Mouse (Mus musculus) neural tube, embryonic 13.5 days (tissue): ENCODE results near the gene Crygb. TPM values are rescaled to one million over a fixed set of nuclear protein-coding genes. Genes with fewer than 3 reads are reported as not detected.

ENCODE experiments used
- ATAC-seq: fragments of 200-750 bp; cut with Nextera tagmentation; 2 replicates; pipeline ENCODE4 v1.8.0; 2017; ENCODE audit warnings: low read depth, mild to moderate bottlenecking, moderate TSS enrichment, moderate library complexity
- H3K27ac ChIP-seq: fragments of 300-500 bp; sonication (generic); replicated peaks from 2 replicates; pipeline ENCODE4 v1.5.1; 2015; ENCODE audit warnings: moderate library complexity, mild to moderate bottlenecking, inconsistent platforms
- H3K27me3 ChIP-seq: fragments of 300-500 bp; sonication (generic); 2 replicates; pipeline ENCODE4 v1.6.1; 2015; ENCODE audit warnings: mild to moderate bottlenecking, inconsistent platforms
- H3K36me3 ChIP-seq: fragments of 300-500 bp; sonication (generic); 2 replicates; pipeline ENCODE4 v1.6.1; 2015; ENCODE audit warnings: mild to moderate bottlenecking, inconsistent platforms
- H3K4me1 ChIP-seq: fragments of 300-500 bp; sonication (generic); replicated peaks from 2 replicates; pipeline ENCODE4 v1.6.1; 2015; ENCODE audit warnings: inconsistent platforms
- H3K4me2 ChIP-seq: fragments of 300-500 bp; sonication (generic); 2 replicates; pipeline ENCODE4 v1.6.1; 2015; ENCODE audit warnings: inconsistent platforms, mild to moderate bottlenecking, moderate library complexity
- H3K4me3 ChIP-seq: fragments of 300-500 bp; sonication (generic); 2 replicates; pipeline ENCODE4 v1.5.1; 2015; ENCODE audit warnings: mild to moderate bottlenecking, inconsistent platforms
- H3K9ac ChIP-seq: fragments of 300-500 bp; sonication (generic); 2 replicates; pipeline ENCODE4 v1.6.1; 2015; ENCODE audit warnings: moderate library complexity, mild to moderate bottlenecking, inconsistent platforms
- H3K9me3 ChIP-seq: fragments of 300-500 bp; sonication (generic); 2 replicates; pipeline ENCODE4 v1.6.1; 2016; ENCODE audit warnings: inconsistent platforms
- WGBS: fragments of 180-500 bp; shearing (Covaris S2); methylation state at CpG from one replicate; pipeline ENCODE4 v1.1.7; 2015; 5-methylcytosine and 5-hydroxymethylcytosine counted together
- polyA plus RNA-seq: library from polyadenylated mRNA; unstranded; fragments of >200 nt; fragmentation: Nextera tagmentation; extraction: Ambion mirVana; gene quantifications from 2 replicates; pipeline ENCODE4 v1.2.1, GENCODE M21; 2015

The Crygb gene
- 0.77 TPM in 1 of 2 replicates, not detected in the other for polyA plus RNA-seq

GRCm38 (mm10) chr1:65082188-65082587 lies at the start of gene Crygb:
TSS of gene Crygb (minus strand) at chr1:65082288.
- Histone ChIP-seq H3K4me2 (no peak within 1 kb of the TSS), H3K4me1 (peaks cover 5% of the 10 kb centered on the region; the same call in 1 of the 2 replicates), H3K9me3 (no peaks in the 10 kb centered on the region), H3K9ac (no peak within 1 kb of the TSS), H3K27me3 (no peaks in the 10 kb centered on the region), H3K4me3 (no peak within 1 kb of the TSS), H3K27ac (no peak within 1 kb of the TSS), H3K36me3 (no peaks in the 10 kb centered on the region)
- 29% methylated on average over 7 of the region's 7 CpGs for WGBS
- ATAC-seq = no peak

GRCm38 (mm10) chr1:65131671-65132070 lies 49.6 kb upstream of the Crygb start:
- H3K4me1 ChIP-seq = no peaks in the 10 kb centered on the region
- H3K36me3 ChIP-seq = no peaks in the 10 kb centered on the region
- no peak for ATAC-seq
- no peak overlapping the region for H3K27ac ChIP-seq
- no peak overlapping the region for H3K4me2 ChIP-seq
- WGBS = 92% methylated on average over 1 of the region's 1 CpGs
- H3K9me3 ChIP-seq = no peaks in the 10 kb centered on the region
- no peaks in the 10 kb centered on the region for H3K27me3 ChIP-seq
- no peak overlapping the region for H3K4me3 ChIP-seq
- H3K9ac ChIP-seq = no peak overlapping the region

GRCm38 (mm10) chr1:65130226-65130625 lies 48.1 kb upstream of the Crygb start:
- 80% methylated on average over 3 of the region's 3 CpGs for WGBS
- no peaks in the 10 kb centered on the region for H3K27me3 ChIP-seq
- H3K4me1 ChIP-seq = no peaks in the 10 kb centered on the region

GRCm38 (mm10) chr1:65129634-65130180 lies 47.6 kb upstream of the Crygb start:
- H3K27ac ChIP-seq = no peak overlapping the region
- H3K9me3 ChIP-seq = no peaks in the 10 kb centered on the region
- H3K36me3 ChIP-seq = no peaks in the 10 kb centered on the region
- ATAC-seq = no peak
- no peaks in the 10 kb centered on the region for H3K4me1 ChIP-seq
- no peak overlapping the region for H3K9ac ChIP-seq
- no peak overlapping the region for H3K4me3 ChIP-seq
- 73% methylated on average over 3 of the region's 3 CpGs for WGBS
- no peak overlapping the region for H3K4me2 ChIP-seq
- no peaks in the 10 kb centered on the region for H3K27me3 ChIP-seq

More at GRCm38 (mm10) chr1:65130226-65130625, 48.1 kb upstream of the Crygb start:
- H3K27ac ChIP-seq = no peak overlapping the region
- no peak overlapping the region for H3K4me3 ChIP-seq
- H3K36me3 ChIP-seq = no peaks in the 10 kb centered on the region
- no peak for ATAC-seq
- no peaks in the 10 kb centered on the region for H3K9me3 ChIP-seq
- H3K9ac ChIP-seq = no peak overlapping the region
- H3K4me2 ChIP-seq = no peak overlapping the region

- H3K4me2 ChIP-seq = peak within 1 kb of the TSS; percentile 50
- no peaks in the 10 kb centered on the region for H3K27me3 ChIP-seq
- no peak for ATAC-seq
- H3K4me3 ChIP-seq = peak within 1 kb of the TSS; percentile 21
- no peak within 1 kb of the TSS for H3K27ac ChIP-seq
- 31% methylated on average over 9 of the region's 9 CpGs for WGBS
- no peaks in the 10 kb centered on the region for H3K9me3 ChIP-seq
- H3K4me1 ChIP-seq = 0 out of 2 replicates have a peak, but pooled peaks cover 2% of the 10 kb centered on the region
- peak within 1 kb of the TSS; percentile 48; the same call in 1 of the 2 replicates for H3K9ac ChIP-seq
- H3K36me3 ChIP-seq = no peaks in the 10 kb centered on the region
Measured at GRCm38 (mm10) chr1:65122574-65123372, 40.7 kb upstream of the Crygb start, which contains the start of gene D630023F18Rik. TSS of gene D630023F18Rik (minus strand) at chr1:65123214.

- Histone ChIP-seq H3K4me3 (no peak within 1 kb of the TSS), H3K4me2 (no peak within 1 kb of the TSS), H3K27ac (no peak within 1 kb of the TSS), H3K36me3 (no peaks in the 10 kb centered on the region), H3K4me1 (0 out of 2 replicates have a peak, but pooled peaks cover 2% of the 10 kb centered on the region), H3K9me3 (no peaks in the 10 kb centered on the region), H3K27me3 (no peaks in the 10 kb centered on the region), H3K9ac (no peak within 1 kb of the TSS)
- ATAC-seq = no peak
- 92% methylated on average over 1 of the region's 1 CpGs for WGBS
Measured at GRCm38 (mm10) chr1:65119438-65119837, 37.4 kb upstream of the Crygb start, which contains the start of gene Gm28845. TSS of gene Gm28845 (minus strand) at chr1:65119558.

- Histone ChIP-seq H3K27me3 (no peaks in the 10 kb centered on the region), H3K4me2 (no peak overlapping the region), H3K27ac (no peak overlapping the region), H3K9ac (no peak overlapping the region), H3K36me3 (no peaks in the 10 kb centered on the region), H3K4me1 (0 out of 2 replicates have a peak, but pooled peaks cover 2% of the 10 kb centered on the region), H3K4me3 (no peak overlapping the region), H3K9me3 (no peaks in the 10 kb centered on the region)
- 80% methylated on average over 8 of the region's 8 CpGs for WGBS
- ATAC-seq = no peak
Measured at GRCm38 (mm10) chr1:65118150-65118913, 36.2 kb upstream of the Crygb start.

GRCm38 (mm10) chr1:65113536-65114172 lies 31.6 kb upstream of the Crygb start:
- no peaks in the 10 kb centered on the region for H3K36me3 ChIP-seq
- H3K27ac ChIP-seq = no peak overlapping the region
- no peak overlapping the region for H3K4me2 ChIP-seq
- H3K9me3 ChIP-seq = no peaks in the 10 kb centered on the region
- no peaks in the 10 kb centered on the region for H3K27me3 ChIP-seq
- no peak for ATAC-seq
- no peak overlapping the region for H3K9ac ChIP-seq
- WGBS = 86% methylated on average over 5 of the region's 5 CpGs
- no peak overlapping the region for H3K4me3 ChIP-seq
- H3K4me1 ChIP-seq = peaks cover 9% of the 10 kb centered on the region

GRCm38 (mm10) chr1:65112807-65113196 lies 30.7 kb upstream of the Crygb start:
- H3K27ac ChIP-seq = no peak overlapping the region
- H3K27me3 ChIP-seq = no peaks in the 10 kb centered on the region
- no peaks in the 10 kb centered on the region for H3K36me3 ChIP-seq
- no peaks in the 10 kb centered on the region for H3K9me3 ChIP-seq
- H3K9ac ChIP-seq = no peak overlapping the region
- peaks cover 9% of the 10 kb centered on the region for H3K4me1 ChIP-seq
- ATAC-seq = peak; percentile 43; the same call in 1 of the 2 replicates
- WGBS = 53% methylated on average over 14 of the region's 14 CpGs
- H3K4me3 ChIP-seq = no peak overlapping the region
- H3K4me2 ChIP-seq = peak overlapping the region; percentile 36

- Histone ChIP-seq H3K9me3 (no peaks in the 10 kb centered on the region), H3K4me1 (peaks cover 9% of the 10 kb centered on the region), H3K27me3 (no peaks in the 10 kb centered on the region), H3K36me3 (no peaks in the 10 kb centered on the region), H3K4me3 (no peak overlapping the region), H3K4me2 (peak overlapping the region; percentile 36), H3K9ac (no peak overlapping the region), H3K27ac (no peak overlapping the region)
- WGBS = 14% methylated on average over 8 of the region's 8 CpGs
- ATAC-seq = no peak
Measured at GRCm38 (mm10) chr1:65112031-65112806, 30.1 kb upstream of the Crygb start.
